ENCODE assay signal across 10 mouse cellular contexts in the genomic region with DNA sequence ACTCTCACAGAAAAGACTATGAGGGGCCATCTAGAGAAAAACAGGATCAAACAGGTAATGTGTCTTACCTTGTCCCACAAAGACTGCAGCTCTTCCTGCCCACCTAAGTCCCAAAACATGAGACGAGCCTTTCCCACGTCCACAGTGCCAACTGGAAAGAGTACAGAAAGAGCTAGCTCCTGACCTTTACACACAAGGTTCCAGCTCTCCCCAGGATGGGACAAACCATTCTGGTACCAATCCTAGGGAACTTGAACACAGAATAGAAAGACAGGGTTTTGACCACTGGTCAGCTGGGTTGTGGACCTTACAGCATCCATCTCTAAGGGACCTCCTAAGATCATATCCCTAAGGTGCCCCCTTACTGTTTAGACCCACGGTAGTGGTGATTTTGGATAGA. TPM values are rescaled to one million over a fixed set of nuclear protein-coding genes. Genes with fewer than 3 reads are reported as not detected.
A peak's percentile ranks its signal among the peaks of the same experiment; 100 is the strongest.
DNase-seq lines count a peak whose midpoint lies in the region; ATAC-seq and TF ChIP-seq lines count a peak whose summit lies in the region.
"Had no signal": no experiment of that assay in that cellular context is flagged by ENCODE, and none has a peak within 500 bp of the region (broad histone marks: within the 10 kb centered on the region; RNA-seq: fewer than 3 reads in every experiment).

No protein-coding gene starts in this region.

- H3K9ac ChIP-seq in heart, embryonic 12.5 days: peak overlapping the region; percentile 95
- H3K9ac ChIP-seq in ES-Bruce4 (ENCODE audit: low read depth, poor library complexity, severe bottlenecking): peak overlapping the region; percentile 93
- H3K9ac ChIP-seq in forebrain, postnatal 0 days: peak overlapping the region; percentile 88; the same call in 1 of the 2 replicates
- H3K9ac ChIP-seq in liver, embryonic 16.5 days (ENCODE audit: low read depth, low read length): peak overlapping the region; percentile 85

- no peak for ATAC-seq in heart, embryonic 12.5 days (ENCODE audit: insufficient number of reproducible peaks, low FRiP score)
- ATAC-seq in forebrain, postnatal 0 days: no peak
- ATAC-seq in liver, embryonic 16.5 days (ENCODE audit: low read depth): no peak
- no peak for ATAC-seq in megakaryocyte-erythroid progenitor cell, adult 5-6 weeks (replicated peaks; ENCODE audit: low FRiP score, low TSS enrichment, poor library complexity, severe bottlenecking)

- H3K27me3 ChIP-seq in heart, embryonic 12.5 days (replicated peaks): no peaks in the 10 kb centered on the region
- H3K27me3 ChIP-seq in ES-Bruce4 (ENCODE audit: control insufficient read depth, insufficient read depth, low read length, poor library complexity, severe bottlenecking): no peaks in the 10 kb centered on the region
- H3K27me3 ChIP-seq in forebrain, postnatal 0 days (ENCODE audit: insufficient read depth, low read length): no peaks in the 10 kb centered on the region
- H3K27me3 ChIP-seq in liver, embryonic 16.5 days (ENCODE audit: control insufficient read depth, insufficient read depth, low read depth, low read length): no peaks in the 10 kb centered on the region

- peak overlapping the region; percentile 90 for H3K4me3 ChIP-seq in heart, embryonic 12.5 days
- H3K4me3 ChIP-seq in ES-Bruce4 (ENCODE audit: low read depth, low read length): no peak overlapping the region
- H3K4me3 ChIP-seq in forebrain, postnatal 0 days (ENCODE audit: low read depth, low read length): peak overlapping the region; percentile 76
- peak overlapping the region; percentile 90 for H3K4me3 ChIP-seq in liver, embryonic 16.5 days (ENCODE audit: low read depth, low read length)

- no peaks in the 10 kb centered on the region for H3K9me3 ChIP-seq in heart, embryonic 12.5 days (replicated peaks)
- H3K9me3 ChIP-seq in ES-Bruce4 (replicated peaks; ENCODE audit: control insufficient read depth, insufficient read depth, low read length, poor library complexity, severe bottlenecking): no peaks in the 10 kb centered on the region
- no peaks in the 10 kb centered on the region for H3K9me3 ChIP-seq in forebrain, postnatal 0 days (ENCODE audit: low read length)
- H3K9me3 ChIP-seq in liver, embryonic 16.5 days (replicated peaks; ENCODE audit: control insufficient read depth, low read length): no peaks in the 10 kb centered on the region

- TF ChIP-seq CTCF in ES-Bruce4 (IDR thresholded peaks at IDR 0.05; ENCODE audit: low read depth, low read length): no peak
- TF ChIP-seq CTCF in forebrain, postnatal 0 days (IDR thresholded peaks at IDR 0.05; ENCODE audit: low read depth): no peak

- peaks cover 29% of the 10 kb centered on the region for H3K4me1 ChIP-seq in heart, embryonic 12.5 days (replicated peaks)
- H3K4me1 ChIP-seq in ES-Bruce4 (ENCODE audit: control insufficient read depth, insufficient read depth, low read length): no peaks in the 10 kb centered on the region
- H3K4me1 ChIP-seq in forebrain, postnatal 0 days (ENCODE audit: insufficient read depth): peaks cover 21% of the 10 kb centered on the region
- peaks cover 25% of the 10 kb centered on the region for H3K4me1 ChIP-seq in liver, embryonic 16.5 days (ENCODE audit: control insufficient read depth, low read depth, low read length)

- no peak overlapping the region for H3K27ac ChIP-seq in heart, embryonic 12.5 days (ENCODE audit: poor library complexity, severe bottlenecking)
- no peak overlapping the region for H3K27ac ChIP-seq in ES-Bruce4 (ENCODE audit: insufficient read depth, low read length)
- no peak overlapping the region for H3K27ac ChIP-seq in forebrain, postnatal 0 days (ENCODE audit: low read depth, low read length)
- no peak overlapping the region for H3K27ac ChIP-seq in liver, embryonic 16.5 days (ENCODE audit: low read length)

- H3K4me2 ChIP-seq in heart, embryonic 12.5 days: peak overlapping the region; percentile 100
- peak overlapping the region; percentile 93 for H3K4me2 ChIP-seq in forebrain, postnatal 0 days (ENCODE audit: low read depth)
- H3K4me2 ChIP-seq in liver, embryonic 16.5 days (ENCODE audit: low read depth, low read length): peak overlapping the region; percentile 92

- H3K36me3 ChIP-seq in heart, embryonic 12.5 days: peaks cover 51% of the 10 kb centered on the region
- peaks cover 22% of the 10 kb centered on the region for H3K36me3 ChIP-seq in ES-Bruce4 (ENCODE audit: control insufficient read depth, insufficient read depth, low read length, poor library complexity, severe bottlenecking)
- H3K36me3 ChIP-seq in forebrain, postnatal 0 days (ENCODE audit: insufficient read depth): peaks cover 36% of the 10 kb centered on the region
- H3K36me3 ChIP-seq in liver, embryonic 16.5 days (ENCODE audit: control insufficient read depth, insufficient read depth): peaks cover 9% of the 10 kb centered on the region; the same call in 1 of the 2 replicates

- WGBS in heart, embryonic 12.5 days: 84% methylated on average over 3 of the region's 3 CpGs
- 84% methylated on average over 3 of the region's 3 CpGs for WGBS in forebrain, postnatal 0 days
- 66% methylated on average over 3 of the region's 3 CpGs for WGBS in liver, embryonic 16.5 days (ENCODE audit: insufficient replicate concordance)

- intact Hi-C loops in heart, postnatal 10 days (cut with DNase I): no loop called here

- TF ChIP-seq POLR2A in ES-Bruce4 (IDR thresholded peaks at IDR 0.05; ENCODE audit: insufficient read depth, low read length): no peak

- no peak for DNase-seq in heart, postnatal 10 days
- DNase-seq in forebrain, postnatal 0 days: no peak
- no peak for DNase-seq in layer of hippocampus, postnatal 14 days (ENCODE audit: low spot score in 2 of 2)
- DNase-seq in cerebellum, postnatal 10 days: no peak
- DNase-seq: thymus, adult 18-20 months had no signal

- TF ChIP-seq EP300 in ES-Bruce4 (IDR thresholded peaks at IDR 0.05; ENCODE audit: insufficient read depth, low read depth, low read length): no peak

RNA-seq across cellular contexts. Expression of a gene that starts 0.8 kb away (rescaled TPM):
- 33.8 and 33.9 TPM in 2 replicates for polyA plus RNA-seq in heart, embryonic 12.5 days (2016; fragmentation: Nextera tagmentation; extraction: Ambion mirVana)
- total RNA-seq in heart, postnatal 10 days (2021): 10 to 100 TPM; 19.6 to 19.7 TPM
- polyA plus RNA-seq in ES-Bruce4 (2011; ENCODE audit: insufficient read depth, insufficient read length, low read depth, missing spikeins): 11.5 and 13.5 TPM in 2 replicates
- total RNA-seq in forebrain, postnatal 0 days (2014; rRNA removed): 93.3 and 99.0 TPM in 2 replicates
- 32.2 and 39.6 TPM in 2 replicates for polyA plus RNA-seq in forebrain, postnatal 0 days (2015; fragmentation: Nextera tagmentation; extraction: Ambion mirVana)
- 8.8 and 10.5 TPM in 2 replicates for polyA plus RNA-seq in liver, embryonic 16.5 days (2015; fragmentation: Nextera tagmentation; extraction: Ambion mirVana)
- 20.3 and 25.2 TPM in 2 replicates for total RNA-seq in megakaryocyte-erythroid progenitor cell, adult 5-6 weeks (2014; fragmentation: Nextera tagmentation)
- total RNA-seq in megakaryocyte-erythroid progenitor cell, adult 5-6 weeks (2017): 26.2 and 45.0 TPM in 2 replicates
- total RNA-seq in layer of hippocampus, postnatal 14 days (2021): 10 to 100 TPM; 60.3 to 65.3 TPM

RNA-seq across cellular contexts. Expression of a gene that starts 1.3 kb away (rescaled TPM):
- polyA plus RNA-seq in heart, embryonic 12.5 days (2016; fragmentation: Nextera tagmentation; extraction: Ambion mirVana): 50.0 and 54.1 TPM in 2 replicates
- 10 to 100 TPM; 38.3 to 40.4 TPM for total RNA-seq in heart, postnatal 10 days (2021)
- polyA plus RNA-seq in ES-Bruce4 (2011; ENCODE audit: insufficient read depth, insufficient read length, low read depth, missing spikeins): 29.1 and 35.4 TPM in 2 replicates
- total RNA-seq in forebrain, postnatal 0 days (2014; rRNA removed): 24.0 and 27.9 TPM in 2 replicates
- 60.9 and 73.0 TPM in 2 replicates for polyA plus RNA-seq in forebrain, postnatal 0 days (2015; fragmentation: Nextera tagmentation; extraction: Ambion mirVana)
- 17.1 and 20.7 TPM in 2 replicates for polyA plus RNA-seq in liver, embryonic 16.5 days (2015; fragmentation: Nextera tagmentation; extraction: Ambion mirVana)
- 53.3 and 66.5 TPM in 2 replicates for total RNA-seq in megakaryocyte-erythroid progenitor cell, adult 5-6 weeks (2014; fragmentation: Nextera tagmentation)
- 52.8 and 72.9 TPM in 2 replicates for total RNA-seq in megakaryocyte-erythroid progenitor cell, adult 5-6 weeks (2017)
- total RNA-seq in layer of hippocampus, postnatal 14 days (2021): 10 to 100 TPM; 37.0 to 37.7 TPM

RNA-seq across cellular contexts. Expression of a gene that starts 15.9 kb away (rescaled TPM):
- polyA plus RNA-seq in heart, embryonic 12.5 days (2016; fragmentation: Nextera tagmentation; extraction: Ambion mirVana): 16.2 and 16.9 TPM in 2 replicates
- 1 to 10 TPM; 9.3 to 9.9 TPM for total RNA-seq in heart, postnatal 10 days (2021)
- polyA plus RNA-seq in ES-Bruce4 (2011; ENCODE audit: insufficient read depth, insufficient read length, low read depth, missing spikeins): 3.9 and 6.3 TPM in 2 replicates
- 42.8 and 43.5 TPM in 2 replicates for total RNA-seq in forebrain, postnatal 0 days (2014; rRNA removed)
- 19.5 and 26.5 TPM in 2 replicates for polyA plus RNA-seq in forebrain, postnatal 0 days (2015; fragmentation: Nextera tagmentation; extraction: Ambion mirVana)
- 4.7 and 6.3 TPM in 2 replicates for polyA plus RNA-seq in liver, embryonic 16.5 days (2015; fragmentation: Nextera tagmentation; extraction: Ambion mirVana)
- total RNA-seq in megakaryocyte-erythroid progenitor cell, adult 5-6 weeks (2014; fragmentation: Nextera tagmentation): 31.0 and 50.4 TPM in 2 replicates
- 19.8 and 26.8 TPM in 2 replicates for total RNA-seq in megakaryocyte-erythroid progenitor cell, adult 5-6 weeks (2017)
- total RNA-seq in layer of hippocampus, postnatal 14 days (2021): 10 to 100 TPM; 32.1 to 32.8 TPM

RNA-seq across cellular contexts. Expression of a gene that starts 44.4 kb away (rescaled TPM):
- 29.0 and 30.0 TPM in 2 replicates for polyA plus RNA-seq in heart, embryonic 12.5 days (2016; fragmentation: Nextera tagmentation; extraction: Ambion mirVana)
- total RNA-seq in heart, postnatal 10 days (2021): 10 to 100 TPM; 24.8 to 27.7 TPM
- 49.0 and 54.2 TPM in 2 replicates for polyA plus RNA-seq in ES-Bruce4 (2011; ENCODE audit: insufficient read depth, insufficient read length, low read depth, missing spikeins)
- total RNA-seq in forebrain, postnatal 0 days (2014; rRNA removed): 42.8 and 64.4 TPM in 2 replicates
- polyA plus RNA-seq in forebrain, postnatal 0 days (2015; fragmentation: Nextera tagmentation; extraction: Ambion mirVana): 13.8 and 20.6 TPM in 2 replicates
- 19.7 and 21.0 TPM in 2 replicates for polyA plus RNA-seq in liver, embryonic 16.5 days (2015; fragmentation: Nextera tagmentation; extraction: Ambion mirVana)
- 110 and 144 TPM in 2 replicates for total RNA-seq in megakaryocyte-erythroid progenitor cell, adult 5-6 weeks (2014; fragmentation: Nextera tagmentation)
- 45.6 and 78.9 TPM in 2 replicates for total RNA-seq in megakaryocyte-erythroid progenitor cell, adult 5-6 weeks (2017)
- total RNA-seq in layer of hippocampus, postnatal 14 days (2021): 10 to 100 TPM; 39.7 to 42.8 TPM

RNA-seq across cellular contexts. Expression of a gene that starts 49.6 kb away (rescaled TPM):
- 0.45 and 0.80 TPM in 2 replicates for polyA plus RNA-seq in heart, embryonic 12.5 days (2016; fragmentation: Nextera tagmentation; extraction: Ambion mirVana)
- total RNA-seq in heart, postnatal 10 days (2021): under 1 TPM in 1 of 2 experiments, not detected in 1; 0.37 TPM
- polyA plus RNA-seq in ES-Bruce4 (2011; ENCODE audit: insufficient read depth, insufficient read length, low read depth, missing spikeins): 1.2 and 1.8 TPM in 2 replicates
- total RNA-seq in forebrain, postnatal 0 days (2014; rRNA removed): 1,247 and 1,493 TPM in 2 replicates
- polyA plus RNA-seq in forebrain, postnatal 0 days (2015; fragmentation: Nextera tagmentation; extraction: Ambion mirVana): 1,714 and 1,956 TPM in 2 replicates
- polyA plus RNA-seq in liver, embryonic 16.5 days (2015; fragmentation: Nextera tagmentation; extraction: Ambion mirVana): 0.08 and 0.32 TPM in 2 replicates
- not detected in 2 replicates for total RNA-seq in megakaryocyte-erythroid progenitor cell, adult 5-6 weeks (2014; fragmentation: Nextera tagmentation)
- total RNA-seq in megakaryocyte-erythroid progenitor cell, adult 5-6 weeks (2017): not detected in 2 replicates
- 100 to 1,000 TPM; 793 to 798 TPM for total RNA-seq in layer of hippocampus, postnatal 14 days (2021)
- total RNA-seq: hematopoietic stem cell, adult 5-6 weeks had no signal
